Mouse (Mus musculus) E14TG2a.4 (cell line): ENCODE measurements at regions not wholly inside any gene's neighbourhood (a gene's known extent, or its start where the extent isn't known, plus 50 kb on each side); places are given as distances from the start of the nearest gene placed in this dataset.

Source experiments
- H3K27me3 ChIP-seq: 2 replicates; pipeline ENCODE4 v1.6.1; 2014; ENCODE audit warnings: low read length, control low read depth; ENCODE audit not compliant: insufficient read depth
- H3K36me3 ChIP-seq: 2 replicates; pipeline ENCODE4 v1.6.1; 2014; ENCODE audit warnings: low read length, control low read depth; ENCODE audit not compliant: insufficient read depth
- H3K4me1 ChIP-seq: replicated peaks from 2 replicates; pipeline ENCODE4 v1.6.1; 2014; ENCODE audit warnings: low read depth, low read length, control low read depth
- H3K4me3 ChIP-seq: replicated peaks from 2 replicates; pipeline ENCODE4 v1.5.1; 2014; ENCODE audit warnings: mild to moderate bottlenecking, low read length
- H3K9me3 ChIP-seq: 2 replicates; pipeline ENCODE4 v1.6.1; 2014; ENCODE audit warnings: low read length, control low read depth
- CTCF ChIP-seq: conservative IDR thresholded peaks from 2 replicates; pipeline ENCODE4 v1.5.1; 2014; ENCODE audit warnings: low read length
- NANOG ChIP-seq: IDR thresholded peaks from 2 replicates; pipeline ENCODE4 v1.6.1; 2014; ENCODE audit warnings: borderline replicate concordance, low read length, mixed read lengths
- POU5F1 ChIP-seq: IDR thresholded peaks from 2 replicates; pipeline ENCODE4 v1.6.1; 2014; ENCODE audit warnings: low read length, borderline replicate concordance

- Histone ChIP-seq H3K27me3 (no peaks in the 10 kb centered on the region), H3K36me3 (no peaks in the 10 kb centered on the region), H3K4me3 (no peak overlapping the region), H3K4me1 (peaks cover 18% of the 10 kb centered on the region), H3K9me3 (no peaks in the 10 kb centered on the region)
- TF ChIP-seq NANOG: no peak
- no peak for TF ChIP-seq CTCF
- TF ChIP-seq POU5F1: no peak
Measured at GRCm38 (mm10) chr4:99597781-99598180, 58.3 kb upstream of the Foxd3 start.

- H3K4me3 ChIP-seq: no peak overlapping the region
- TF ChIP-seq NANOG (no peak), CTCF (no peak), POU5F1 (no peak)
- H3K9me3 ChIP-seq: no peaks in the 10 kb centered on the region
- peaks cover 18% of the 10 kb centered on the region for H3K4me1 ChIP-seq
- H3K27me3 ChIP-seq: no peaks in the 10 kb centered on the region
- H3K36me3 ChIP-seq: no peaks in the 10 kb centered on the region
Measured at GRCm38 (mm10) chr4:99600741-99601140, 55.4 kb upstream of the Foxd3 start.

GRCm38 (mm10) chr4:99601463-99601862 lies 54.6 kb upstream of the Foxd3 start:
- Histone ChIP-seq H3K9me3 (no peaks in the 10 kb centered on the region), H3K36me3 (no peaks in the 10 kb centered on the region), H3K27me3 (no peaks in the 10 kb centered on the region), H3K4me1 (peaks cover 18% of the 10 kb centered on the region), H3K4me3 (no peak overlapping the region)
- TF ChIP-seq CTCF: no peak
- no peak for TF ChIP-seq POU5F1
- no peak for TF ChIP-seq NANOG
